ENCODE assay signal across 31 mouse cellular contexts in the genomic region with DNA sequence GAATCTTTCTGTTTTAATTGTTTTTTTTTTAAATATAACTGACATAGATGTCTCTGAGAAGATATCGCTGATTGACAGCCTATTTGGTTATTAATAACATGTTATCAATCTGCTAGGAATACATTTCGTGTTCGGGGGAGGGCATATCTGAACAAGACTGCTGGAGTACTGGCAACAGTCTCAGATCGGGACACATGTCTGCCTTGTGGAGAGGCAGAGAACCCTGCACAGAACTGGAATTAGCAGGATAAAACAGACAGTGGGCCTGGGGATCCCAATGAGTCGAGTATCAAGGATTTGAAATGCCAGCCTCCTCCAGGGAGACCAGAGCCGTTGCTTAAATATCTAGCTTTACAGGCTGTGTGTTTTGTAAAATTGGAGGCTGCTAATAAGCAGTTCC.
DNase-seq lines count a peak whose midpoint lies in the region; ATAC-seq and TF ChIP-seq lines count a peak whose summit lies in the region.
"Had no signal": no experiment of that assay in that cellular context is flagged by ENCODE, and none has a peak within 500 bp of the region (broad histone marks: within the 10 kb centered on the region; RNA-seq: fewer than 3 reads in every experiment).

No protein-coding gene starts in this region.

- ATAC-seq in forebrain, embryonic 15.5 days (replicated peaks), result no peak
- ATAC-seq in forebrain, embryonic 13.5 days, result no peak
- no peak for ATAC-seq in midbrain, embryonic 11.5 days (ENCODE audit: low FRiP score)
- ATAC-seq in midbrain, embryonic 14.5 days (ENCODE audit: low FRiP score, low TSS enrichment), result no peak
- ATAC-seq: hindbrain, postnatal 0 days; inflammation-experienced regulatory T-cells, adult 6 months; intestine, embryonic 16.5 days; Patski had no signal

- no peak overlapping the region for H3K4me3 ChIP-seq in forebrain, embryonic 15.5 days
- H3K4me3 ChIP-seq in forebrain, embryonic 13.5 days, result no peak overlapping the region
- H3K4me3 ChIP-seq in midbrain, embryonic 11.5 days (ENCODE audit: low read depth, low read length), result no peak overlapping the region
- H3K4me3 ChIP-seq in midbrain, embryonic 14.5 days (replicated peaks; ENCODE audit: low read depth, low read length), result no peak overlapping the region
- H3K4me3 ChIP-seq in olfactory bulb, adult 2 months (ENCODE audit: insufficient read depth, low read depth, low read length), result no peak overlapping the region
- H3K4me3 ChIP-seq: embryonic facial prominence, embryonic 12.5 days; embryonic facial prominence, embryonic 15.5 days; gastrocnemius, adult 2 months; heart, embryonic 10.5 days; heart, embryonic 13.5 days had no signal

- no peak overlapping the region for H3K9ac ChIP-seq in forebrain, embryonic 15.5 days (replicated peaks)
- no peak overlapping the region for H3K9ac ChIP-seq in forebrain, embryonic 13.5 days
- no peak overlapping the region for H3K9ac ChIP-seq in midbrain, embryonic 11.5 days (ENCODE audit: low read length)
- H3K9ac ChIP-seq in midbrain, embryonic 14.5 days (replicated peaks; ENCODE audit: low read length), result no peak overlapping the region
- H3K9ac ChIP-seq: embryonic facial prominence, embryonic 12.5 days; embryonic facial prominence, embryonic 15.5 days; heart, embryonic 13.5 days; hindbrain, embryonic 14.5 days had no signal

- TF ChIP-seq CTCF in olfactory bulb, adult 2 months (IDR thresholded peaks at IDR 0.05; ENCODE audit: insufficient read depth, low read depth, low read length), result no peak

- no peaks in the 10 kb centered on the region for H3K9me3 ChIP-seq in forebrain, embryonic 15.5 days
- no peaks in the 10 kb centered on the region for H3K9me3 ChIP-seq in forebrain, embryonic 13.5 days (replicated peaks)
- no peaks in the 10 kb centered on the region for H3K9me3 ChIP-seq in midbrain, embryonic 11.5 days (ENCODE audit: control insufficient read depth, low read length)
- no peaks in the 10 kb centered on the region for H3K9me3 ChIP-seq in midbrain, embryonic 14.5 days (ENCODE audit: control insufficient read depth, low read length)
- H3K9me3 ChIP-seq: embryonic facial prominence, embryonic 12.5 days; embryonic facial prominence, embryonic 15.5 days; heart, embryonic 10.5 days; heart, embryonic 13.5 days had no signal

- H3K36me3 ChIP-seq in forebrain, embryonic 15.5 days, result no peaks in the 10 kb centered on the region
- H3K36me3 ChIP-seq in forebrain, embryonic 13.5 days (ENCODE audit: poor library complexity, severe bottlenecking), result no peaks in the 10 kb centered on the region
- H3K36me3 ChIP-seq in midbrain, embryonic 11.5 days (ENCODE audit: control insufficient read depth, insufficient read depth, low read length), result no peaks in the 10 kb centered on the region
- H3K36me3 ChIP-seq in midbrain, embryonic 14.5 days (ENCODE audit: control insufficient read depth, insufficient read depth, low read length), result no peaks in the 10 kb centered on the region
- H3K36me3 ChIP-seq: embryonic facial prominence, embryonic 12.5 days; embryonic facial prominence, embryonic 15.5 days; G1E; heart, embryonic 10.5 days; heart, embryonic 13.5 days had no signal

- H3K27me3 ChIP-seq in forebrain, embryonic 15.5 days, result no peaks in the 10 kb centered on the region
- no peaks in the 10 kb centered on the region for H3K27me3 ChIP-seq in forebrain, embryonic 13.5 days
- no peaks in the 10 kb centered on the region for H3K27me3 ChIP-seq in midbrain, embryonic 11.5 days (ENCODE audit: control insufficient read depth, insufficient read depth, low read length)
- no peaks in the 10 kb centered on the region for H3K27me3 ChIP-seq in midbrain, embryonic 14.5 days (ENCODE audit: control insufficient read depth, insufficient read depth, low read length)
- H3K27me3 ChIP-seq: CH12.LX; embryonic facial prominence, embryonic 12.5 days; embryonic facial prominence, embryonic 15.5 days; Patski had no signal

- H3K4me1 ChIP-seq in forebrain, embryonic 15.5 days, result peaks cover 19% of the 10 kb centered on the region
- peaks cover 10% of the 10 kb centered on the region; the same call in 1 of the 2 replicates for H3K4me1 ChIP-seq in forebrain, embryonic 13.5 days
- H3K4me1 ChIP-seq in midbrain, embryonic 11.5 days (ENCODE audit: control insufficient read depth, insufficient read depth, low read length), result no peaks in the 10 kb centered on the region
- H3K4me1 ChIP-seq in midbrain, embryonic 14.5 days (ENCODE audit: control insufficient read depth, insufficient read depth, low read length), result no peaks in the 10 kb centered on the region
- peaks cover 14% of the 10 kb centered on the region for H3K4me1 ChIP-seq in olfactory bulb, adult 2 months (ENCODE audit: control insufficient read depth, insufficient read depth, low read length)
- H3K4me1 ChIP-seq: embryonic facial prominence, embryonic 12.5 days; embryonic facial prominence, embryonic 15.5 days; heart, embryonic 10.5 days; heart, embryonic 13.5 days had no signal

- DNase-seq in heart, adult 11 months, result peak; percentile 28
- DNase-seq in heart, adult 8-10 months (ENCODE audit: low spot score), result no peak
- DNase-seq in midbrain, embryonic 11.5 days (ENCODE audit: low spot score, missing footprints), result peak; percentile 14
- no peak for DNase-seq in midbrain, embryonic 14.5 days
- no peak for DNase-seq in lung, postnatal 14 days
- DNase-seq: adrenal gland, postnatal 10 days; adrenal gland, postnatal 36 days; B cell, adult 2 months; cerebellum, adult 11 months; cerebellum, adult 2 months; cerebellum, adult 9-11 months; cerebellum, postnatal 25 days; gastrocnemius, adult 2 months; gastrocnemius, postnatal 14 days; heart, adult 18-20 months; heart, postnatal 14 days; heart, postnatal 4 days had no signal

- 67% methylated on average over 6 of the region's 6 CpGs for WGBS in forebrain, embryonic 15.5 days
- WGBS in forebrain, embryonic 13.5 days, result 81% methylated on average over 6 of the region's 6 CpGs
- WGBS in midbrain, embryonic 11.5 days, result 88% methylated on average over 6 of the region's 6 CpGs
- 79% methylated on average over 6 of the region's 6 CpGs for WGBS in midbrain, embryonic 14.5 days
- 45% methylated on average over 6 of the region's 6 CpGs for WGBS in olfactory bulb, adult 2 months

- peak overlapping the region; percentile 59 for H3K27ac ChIP-seq in forebrain, embryonic 15.5 days (replicated peaks)
- H3K27ac ChIP-seq in forebrain, embryonic 13.5 days, result no peak overlapping the region
- H3K27ac ChIP-seq in midbrain, embryonic 11.5 days (ENCODE audit: low read depth, low read length), result no peak overlapping the region
- H3K27ac ChIP-seq in midbrain, embryonic 14.5 days (replicated peaks; ENCODE audit: low read depth, low read length), result no peak overlapping the region
- peak overlapping the region; percentile 31; the same call in 1 of the 2 replicates for H3K27ac ChIP-seq in olfactory bulb, adult 2 months (ENCODE audit: insufficient read depth, low read depth, low read length)
- H3K27ac ChIP-seq: embryonic facial prominence, embryonic 12.5 days; embryonic facial prominence, embryonic 15.5 days; gastrocnemius, adult 2 months; heart, embryonic 10.5 days; heart, embryonic 13.5 days; hindbrain, embryonic 14.5 days; hindbrain, postnatal 0 days had no signal

- H3K4me2 ChIP-seq in forebrain, embryonic 15.5 days (replicated peaks), result no peak overlapping the region
- H3K4me2 ChIP-seq in forebrain, embryonic 13.5 days, result no peak overlapping the region
- H3K4me2 ChIP-seq in midbrain, embryonic 11.5 days, result no peak overlapping the region
- H3K4me2 ChIP-seq in midbrain, embryonic 14.5 days (ENCODE audit: low read length), result no peak overlapping the region
- H3K4me2 ChIP-seq: embryonic facial prominence, embryonic 12.5 days; embryonic facial prominence, embryonic 15.5 days; heart, embryonic 13.5 days; hindbrain, embryonic 14.5 days had no signal

- no peak for TF ChIP-seq POLR2A in olfactory bulb, adult 2 months (IDR thresholded peaks at IDR 0.05; ENCODE audit: insufficient read depth, low read depth, low read length)

Comparison
In these comparisons a context has a peak if more than half of its experiments do, and no peak if none do; other contexts are left out.
1. H3K27ac ChIP-seq: peak in forebrain, embryonic 15.5 days (single experiment) and olfactory bulb, adult 2 months (single experiment); none in forebrain, embryonic 13.5 days (single experiment), midbrain, embryonic 11.5 days (single experiment) and midbrain, embryonic 14.5 days (single experiment).
2. DNase-seq: peak in heart, adult 11 months (single experiment) and midbrain, embryonic 11.5 days (single experiment); none in heart, adult 8-10 months (single experiment), midbrain, embryonic 14.5 days (single experiment) and lung, postnatal 14 days (single experiment).